Mouse (Mus musculus): ENCODE results near the gene Aanat. TPM values are rescaled to one million over a fixed set of nuclear protein-coding genes. Genes with fewer than 3 reads are reported as not detected.

Aanat gene
- polyA plus RNA-seq, 1 experiment from 2014 or later = not detected

GRCm38 (mm10) chr11:116555572-116555971 lies 30.7 kb upstream of the Aanat start:
- H3K27me3 ChIP-seq (replicated peaks; ENCODE audit: low read depth, poor library complexity, severe bottlenecking) = no peaks in the 10 kb centered on the region
- peaks cover 56% of the 10 kb centered on the region for H3K4me1 ChIP-seq
- H3K4me3 ChIP-seq = no peak overlapping the region
- 92% methylated on average over 1 of the region's 1 CpGs for WGBS
- H3K36me3 ChIP-seq (replicated peaks) = peaks cover 14% of the 10 kb centered on the region
- DNase-seq (ENCODE audit: low spot score) = no peak
- no peak overlapping the region for H3K27ac ChIP-seq (replicated peaks)
- no peaks in the 10 kb centered on the region for H3K9me3 ChIP-seq

GRCm38 (mm10) chr11:116556308-116556707 lies 29.9 kb upstream of the Aanat start:
- 70% methylated on average over 6 of the region's 6 CpGs for WGBS
- H3K36me3 ChIP-seq (replicated peaks) = peaks cover 14% of the 10 kb centered on the region
- H3K27me3 ChIP-seq (replicated peaks; ENCODE audit: low read depth, poor library complexity, severe bottlenecking) = no peaks in the 10 kb centered on the region
- no peaks in the 10 kb centered on the region for H3K9me3 ChIP-seq
- H3K4me1 ChIP-seq = peaks cover 48% of the 10 kb centered on the region
- no peak for DNase-seq (ENCODE audit: low spot score)
- no peak overlapping the region for H3K27ac ChIP-seq (replicated peaks)
- no peak overlapping the region for H3K4me3 ChIP-seq

GRCm38 (mm10) chr11:116565283-116566041 lies 20.8 kb upstream of the Aanat start:
- no peak for DNase-seq (ENCODE audit: low spot score)
- 67% methylated on average over 7 of the region's 7 CpGs for WGBS
- Histone ChIP-seq H3K27me3 (replicated peaks; ENCODE audit: low read depth, poor library complexity, severe bottlenecking) (no peaks in the 10 kb centered on the region), H3K36me3 (replicated peaks) (peaks cover 21% of the 10 kb centered on the region), H3K4me3 (no peak overlapping the region), H3K4me1 (peaks cover 14% of the 10 kb centered on the region), H3K27ac (replicated peaks) (no peak overlapping the region), H3K9me3 (no peaks in the 10 kb centered on the region)

GRCm38 (mm10) chr11:116567531-116567930 lies 18.7 kb upstream of the Aanat start:
- H3K4me3 ChIP-seq = no peak overlapping the region
- 87% methylated on average over 8 of the region's 8 CpGs for WGBS
- peaks cover 28% of the 10 kb centered on the region for H3K36me3 ChIP-seq (replicated peaks)
- no peaks in the 10 kb centered on the region for H3K27me3 ChIP-seq (replicated peaks; ENCODE audit: low read depth, poor library complexity, severe bottlenecking)
- no peak for DNase-seq (ENCODE audit: low spot score)
- peaks cover 28% of the 10 kb centered on the region for H3K4me1 ChIP-seq
- H3K9me3 ChIP-seq = no peaks in the 10 kb centered on the region
- H3K27ac ChIP-seq (replicated peaks) = no peak overlapping the region

- no peak for DNase-seq (ENCODE audit: low spot score)
- H3K9me3 ChIP-seq = no peaks in the 10 kb centered on the region
- H3K4me1 ChIP-seq = peaks cover 56% of the 10 kb centered on the region
- H3K36me3 ChIP-seq (replicated peaks) = peaks cover 10% of the 10 kb centered on the region; the same call in 1 of the 2 replicates
- no peak overlapping the region for H3K4me3 ChIP-seq
- no peak overlapping the region for H3K27ac ChIP-seq (replicated peaks)
- H3K27me3 ChIP-seq (replicated peaks; ENCODE audit: low read depth, poor library complexity, severe bottlenecking) = no peaks in the 10 kb centered on the region
- 88% methylated on average over 7 of the region's 7 CpGs for WGBS
Observed at GRCm38 (mm10) chr11:116570821-116571220, 15.4 kb upstream of the Aanat start.

- no peaks in the 10 kb centered on the region for H3K27me3 ChIP-seq (replicated peaks; ENCODE audit: low read depth, poor library complexity, severe bottlenecking)
- WGBS = 86% methylated on average over 19 of the region's 19 CpGs
- H3K27ac ChIP-seq (replicated peaks) = no peak overlapping the region
- peaks cover 65% of the 10 kb centered on the region for H3K4me1 ChIP-seq
- no peak for DNase-seq (ENCODE audit: low spot score)
- H3K9me3 ChIP-seq = no peaks in the 10 kb centered on the region
- H3K36me3 ChIP-seq (replicated peaks) = peaks cover 10% of the 10 kb centered on the region; the same call in 1 of the 2 replicates
- no peak overlapping the region for H3K4me3 ChIP-seq
Observed at GRCm38 (mm10) chr11:116571767-116572679, 14.2 kb upstream of the Aanat start.

- DNase-seq (ENCODE audit: low spot score) = no peak
- H3K27me3 ChIP-seq (replicated peaks; ENCODE audit: low read depth, poor library complexity, severe bottlenecking) = no peaks in the 10 kb centered on the region
- WGBS = 54% methylated on average over 12 of the region's 12 CpGs
- H3K9me3 ChIP-seq = no peaks in the 10 kb centered on the region
- H3K27ac ChIP-seq (replicated peaks) = peak overlapping the region; percentile 21; the same call in 1 of the 2 replicates
- H3K36me3 ChIP-seq (replicated peaks) = peaks cover 10% of the 10 kb centered on the region; the same call in 1 of the 2 replicates
- no peak overlapping the region for H3K4me3 ChIP-seq
- peaks cover 62% of the 10 kb centered on the region for H3K4me1 ChIP-seq
Observed at GRCm38 (mm10) chr11:116572756-116573543, 13.3 kb upstream of the Aanat start.

GRCm38 (mm10) chr11:116574486-116574885 lies 11.7 kb upstream of the Aanat start:
- WGBS = 64% methylated on average over 6 of the region's 6 CpGs
- H3K27ac ChIP-seq (replicated peaks) = no peak overlapping the region
- H3K4me3 ChIP-seq = no peak overlapping the region
- H3K9me3 ChIP-seq = no peaks in the 10 kb centered on the region
- peaks cover 65% of the 10 kb centered on the region for H3K4me1 ChIP-seq
- no peak for DNase-seq (ENCODE audit: low spot score)
- H3K36me3 ChIP-seq (replicated peaks) = peaks cover 17% of the 10 kb centered on the region
- no peaks in the 10 kb centered on the region for H3K27me3 ChIP-seq (replicated peaks; ENCODE audit: low read depth, poor library complexity, severe bottlenecking)

- Histone ChIP-seq H3K36me3 (replicated peaks) (peaks cover 18% of the 10 kb centered on the region), H3K27ac (replicated peaks) (no peak overlapping the region), H3K27me3 (replicated peaks; ENCODE audit: low read depth, poor library complexity, severe bottlenecking) (no peaks in the 10 kb centered on the region), H3K4me1 (peaks cover 70% of the 10 kb centered on the region), H3K4me3 (no peak overlapping the region), H3K9me3 (no peaks in the 10 kb centered on the region)
- WGBS = 74% methylated on average over 6 of the region's 6 CpGs
- DNase-seq (ENCODE audit: low spot score) = no peak
Observed at GRCm38 (mm10) chr11:116574982-116575381, 11.2 kb upstream of the Aanat start.

GRCm38 (mm10) chr11:116575396-116575795 lies 10.8 kb upstream of the Aanat start:
- no peak for DNase-seq (ENCODE audit: low spot score)
- peaks cover 74% of the 10 kb centered on the region for H3K4me1 ChIP-seq
- no peak overlapping the region for H3K4me3 ChIP-seq
- H3K27ac ChIP-seq (replicated peaks) = no peak overlapping the region
- H3K27me3 ChIP-seq (replicated peaks; ENCODE audit: low read depth, poor library complexity, severe bottlenecking) = no peaks in the 10 kb centered on the region
- no peaks in the 10 kb centered on the region for H3K9me3 ChIP-seq
- WGBS = 88% methylated on average over 2 of the region's 2 CpGs
- peaks cover 18% of the 10 kb centered on the region for H3K36me3 ChIP-seq (replicated peaks)

GRCm38 (mm10) chr11:116579280-116579679 lies 7.0 kb upstream of the Aanat start:
- Histone ChIP-seq H3K27ac (replicated peaks) (no peak overlapping the region), H3K36me3 (replicated peaks) (peaks cover 8% of the 10 kb centered on the region), H3K9me3 (no peaks in the 10 kb centered on the region), H3K4me3 (peak overlapping the region; percentile 98; the same call in 1 of the 2 replicates), H3K27me3 (replicated peaks; ENCODE audit: low read depth, poor library complexity, severe bottlenecking) (no peaks in the 10 kb centered on the region), H3K4me1 (peaks cover 52% of the 10 kb centered on the region)
- 92% methylated on average over 3 of the region's 3 CpGs for WGBS
- DNase-seq (ENCODE audit: low spot score) = no peak

- Histone ChIP-seq H3K9me3 (no peaks in the 10 kb centered on the region), H3K4me1 (peaks cover 44% of the 10 kb centered on the region), H3K4me3 (peak overlapping the region; percentile 98), H3K27me3 (replicated peaks; ENCODE audit: low read depth, poor library complexity, severe bottlenecking) (no peaks in the 10 kb centered on the region), H3K27ac (replicated peaks) (peak overlapping the region; percentile 94), H3K36me3 (replicated peaks) (peaks cover 8% of the 10 kb centered on the region)
- 24% methylated on average over 10 of the region's 10 CpGs for WGBS
- DNase-seq (ENCODE audit: low spot score) = no peak
Observed at GRCm38 (mm10) chr11:116580031-116580652, 6.1 kb upstream of the Aanat start.
